Mouse (Mus musculus) duodenum, adult 2 months (tissue): ENCODE results near the gene Clcn7. TPM values are rescaled to one million over a fixed set of nuclear protein-coding genes. Genes with fewer than 3 reads are reported as not detected.

Source experiments
- polyA plus RNA-seq: library from polyadenylated mRNA; depleted of rRNA; stranded (reverse); fragments of >200 nt; gene quantifications from 2 replicates; pipeline ENCODE4 v1.2.3, GENCODE M21; 2012; ENCODE audit warnings: low replicate concordance; rRNA removed

Gene Clcn7
- polyA plus RNA-seq = 15.3 and 15.8 TPM in 2 replicates

DNA sequence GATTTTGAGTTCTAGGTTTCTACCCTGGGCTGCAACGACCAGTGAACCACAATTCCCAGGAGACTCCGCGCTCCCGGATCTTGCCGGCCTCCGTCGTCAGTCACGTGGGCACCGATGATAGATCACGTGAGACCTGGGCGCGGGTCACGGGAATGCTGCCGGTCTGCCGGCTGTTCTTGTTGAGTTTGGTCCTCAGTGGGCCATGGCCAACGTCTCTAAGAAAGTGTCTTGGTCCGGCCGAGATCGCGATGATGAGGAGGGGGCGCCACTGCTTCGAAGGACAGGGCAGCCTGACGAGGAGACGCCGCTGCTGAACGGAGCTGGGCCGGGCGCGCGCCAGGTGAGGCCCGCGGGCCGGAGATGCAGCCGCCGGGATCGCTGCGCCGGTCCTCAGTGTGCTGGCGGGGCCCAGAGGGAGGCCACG, at the start of gene Clcn7:
TSS of gene Clcn7 (plus strand) at position 117 of the 424 bp plus-strand sequence.

DNA sequence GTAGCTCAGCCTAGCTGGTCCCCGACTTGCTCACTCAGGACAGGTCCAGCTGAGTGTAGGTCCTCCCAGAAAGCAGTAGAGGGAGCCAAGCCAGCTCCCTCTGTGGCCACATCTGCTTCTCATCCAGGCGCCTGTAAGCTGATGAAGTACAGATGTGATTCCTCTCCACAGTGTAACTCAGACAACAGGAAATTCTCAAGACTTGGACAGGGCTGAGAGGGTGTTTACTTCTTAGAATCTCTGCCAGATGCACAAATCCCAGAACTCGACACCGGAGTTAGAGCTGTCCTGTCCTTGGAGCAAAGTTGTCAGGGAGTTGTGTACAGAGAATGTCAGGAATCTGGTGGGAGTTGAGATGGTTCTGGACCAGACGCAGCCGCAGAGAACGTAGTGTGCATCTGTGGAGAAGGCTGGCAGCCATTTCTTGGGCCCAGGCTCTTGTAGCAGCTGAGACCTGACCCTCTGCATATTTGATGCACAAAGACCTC, 49.7 kb upstream of the Clcn7 start, which contains the start of gene Tmem204:
TSS of gene Tmem204 (minus strand) at position 148 of the 488 bp plus-strand sequence.

GRCm38 (mm10) chr17:25115664-25116432, 17.3 kb upstream of the Clcn7 start, which contains the start of gene Telo2:
Telo2 (minus strand) TSS chr17:25115967.

GRCm38 (mm10) chr17:25120406-25120805, 12.8 kb upstream of the Clcn7 start, which contains the start of gene Ptx4:
Ptx4 (plus strand) TSS chr17:25120760.

GRCm38 (mm10) chr17:25162161-25162560, 29.0 kb downstream of the Clcn7 start, which contains the start of gene Ccdc154:
Ccdc154 (plus strand) TSS chr17:25162461.

GRCm38 (mm10) chr17:25175411-25175810, 42.2 kb downstream of the Clcn7 start, which contains the start of gene Gm38655:
Gm38655 (minus strand) TSS chr17:25175471.

GRCm38 (mm10) chr17:25184129-25184691, 51.0 kb downstream of the Clcn7 start, which contains the start of gene BC003965:
BC003965 (plus strand) TSS chr17:25184554.

DNA sequence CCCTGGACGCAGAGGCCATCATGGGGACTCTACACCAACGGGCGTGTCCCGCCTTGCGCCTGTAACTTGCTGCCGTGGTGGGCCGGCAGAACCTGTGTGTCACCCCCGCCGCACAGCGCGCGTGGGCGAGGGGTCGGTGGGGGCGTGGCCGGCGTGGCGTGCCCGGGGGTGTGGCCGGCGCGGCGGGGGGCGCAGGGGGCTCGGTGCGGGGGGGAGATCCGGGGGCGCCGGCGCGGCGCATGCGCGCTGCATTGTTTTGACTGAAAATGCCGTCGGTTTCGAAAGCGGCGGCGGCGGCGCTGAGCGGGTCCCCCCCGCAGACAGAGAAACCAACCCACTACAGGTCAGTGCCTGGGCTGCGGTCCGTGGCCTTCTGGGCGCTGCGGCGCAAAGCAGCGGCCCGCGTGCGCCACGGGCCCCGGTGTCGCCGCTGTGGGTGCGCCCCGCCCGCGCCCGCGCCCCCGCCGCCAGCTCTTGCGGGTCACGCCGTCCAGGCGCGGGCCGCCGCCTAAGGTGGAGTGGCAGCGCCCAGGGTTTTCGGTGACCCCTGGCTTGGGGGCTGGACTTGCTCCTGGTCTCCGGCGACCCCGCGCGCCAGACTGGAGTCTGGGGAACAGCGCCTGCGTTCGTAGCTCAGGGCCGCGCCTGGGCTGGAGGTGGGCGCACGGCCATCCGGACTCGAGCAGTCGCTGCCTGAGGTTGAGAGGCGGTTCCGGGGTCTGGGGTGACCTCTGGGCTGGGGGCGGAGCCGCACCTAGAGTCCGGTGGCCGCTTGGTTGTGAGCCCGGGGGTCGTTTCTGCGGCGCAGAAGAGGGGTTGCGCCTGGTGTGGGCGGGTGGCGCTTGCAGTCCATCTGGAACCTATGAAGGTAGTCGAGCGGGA, 55.2 kb downstream of the Clcn7 start, which contains the start of gene Unkl:
TSS of gene Unkl (plus strand) at position 248 of the 882 bp plus-strand sequence.

Other genes starting within 250 kb of the Clcn7 start
- 27.8 and 31.6 TPM in 2 replicates for gene Nubp2, start 247.0 kb upstream of the Clcn7 start, polyA plus RNA-seq
- gene Spsb3, start 246.7 kb upstream of the Clcn7 start, polyA plus RNA-seq = 86.7 and 115 TPM in 2 replicates
- 20.8 and 32.6 TPM in 2 replicates for gene Eme2, start 238.3 kb upstream of the Clcn7 start, polyA plus RNA-seq
- gene Mrps34, start 238.3 kb upstream of the Clcn7 start, polyA plus RNA-seq = 189 and 532 TPM in 2 replicates
- gene Nme3, start 236.9 kb upstream of the Clcn7 start, polyA plus RNA-seq = 34.1 and 43.8 TPM in 2 replicates
- gene Mapk8ip3, start 196.4 kb upstream of the Clcn7 start, polyA plus RNA-seq = 36.5 and 57.9 TPM in 2 replicates
- gene Jpt2, start 172.7 kb upstream of the Clcn7 start, polyA plus RNA-seq = 6.7 and 8.4 TPM in 2 replicates
- gene Cramp1l, start 117.6 kb upstream of the Clcn7 start, polyA plus RNA-seq = 5.8 and 8.0 TPM in 2 replicates
- gene Ift140, start 117.3 kb upstream of the Clcn7 start, polyA plus RNA-seq = 5.5 and 5.6 TPM in 2 replicates
- gene Tmem204, start 49.8 kb upstream of the Clcn7 start, polyA plus RNA-seq = 14.0 and 15.0 TPM in 2 replicates
- 5.7 and 6.4 TPM in 2 replicates for gene Telo2, start 17.4 kb upstream of the Clcn7 start, polyA plus RNA-seq
- gene Ptx4, start 12.6 kb upstream of the Clcn7 start, polyA plus RNA-seq = 0.20 TPM in 1 of 2 replicates, not detected in the other
- gene Ccdc154, start 29.1 kb downstream of the Clcn7 start, polyA plus RNA-seq = not detected in 2 replicates
- gene Gm38655, start 42.1 kb downstream of the Clcn7 start, polyA plus RNA-seq = 0.49 TPM in 1 of 2 replicates, not detected in the other
- gene BC003965, start 51.2 kb downstream of the Clcn7 start, polyA plus RNA-seq = 9.4 and 18.4 TPM in 2 replicates
- gene Unkl, start 55.0 kb downstream of the Clcn7 start, polyA plus RNA-seq = 11.9 and 17.4 TPM in 2 replicates
- 25.9 and 27.6 TPM in 2 replicates for gene Gnptg, start 106.7 kb downstream of the Clcn7 start, polyA plus RNA-seq
- 11.0 and 13.7 TPM in 2 replicates for gene Tsr3, start 106.8 kb downstream of the Clcn7 start, polyA plus RNA-seq
- 19.8 and 28.1 TPM in 2 replicates for gene Baiap3, start 123.0 kb downstream of the Clcn7 start, polyA plus RNA-seq
- 52.6 and 73.8 TPM in 2 replicates for gene Ube2i, start 141.2 kb downstream of the Clcn7 start, polyA plus RNA-seq
- gene Prss34, start 165.0 kb downstream of the Clcn7 start, polyA plus RNA-seq = not detected in 2 replicates
- gene Prss28, start 175.3 kb downstream of the Clcn7 start, polyA plus RNA-seq = 0.34 TPM in 1 of 2 replicates, not detected in the other
- gene Prss29, start 185.3 kb downstream of the Clcn7 start, polyA plus RNA-seq = not detected in 2 replicates
- not detected in 2 replicates for gene Tpsab1, start 212.2 kb downstream of the Clcn7 start, polyA plus RNA-seq
- 0.74 and 2.4 TPM in 2 replicates for gene Tpsb2, start 232.9 kb downstream of the Clcn7 start, polyA plus RNA-seq
- 32.4 and 59.2 TPM in 2 replicates for gene Tpsg1, start 235.9 kb downstream of the Clcn7 start, polyA plus RNA-seq